Mouse (Mus musculus): Measurements from ENCODE around the gene Nol4l. TPM values are rescaled to one million over a fixed set of nuclear protein-coding genes. Genes with fewer than 3 reads are reported as not detected.

The Nol4l gene
- polyA plus RNA-seq, 1 experiment from 2014 or later, result 17.1 TPM

DNA sequence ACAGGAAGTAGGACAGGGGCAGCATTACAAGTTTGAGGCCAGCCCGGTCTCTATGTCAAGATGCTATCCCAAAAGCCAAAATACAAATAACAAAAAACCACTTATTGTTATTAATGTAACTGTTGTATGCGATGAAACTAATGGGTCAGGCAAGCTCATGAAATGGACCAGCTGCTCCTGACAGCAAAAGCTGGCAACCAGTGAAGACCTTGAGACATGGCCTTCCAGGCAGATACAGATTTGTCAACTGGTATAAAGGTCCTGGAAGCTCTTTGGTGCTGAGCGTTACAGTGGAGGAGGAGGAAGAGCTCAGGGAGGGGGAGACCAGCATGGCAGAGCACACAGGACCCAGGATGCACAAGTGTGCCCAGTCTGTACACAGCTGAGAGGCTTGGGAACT, 82.1 kb downstream of the Nol4l start:
- Histone ChIP-seq H3K4me1 (ENCODE audit: control insufficient read depth, insufficient read depth, low read length) (peaks cover 11% of the 10 kb centered on the region), H3K9ac (ENCODE audit: low read depth, low read length) (no peak overlapping the region), H3K9me3 (ENCODE audit: control insufficient read depth, low read length) (no peaks in the 10 kb centered on the region), H3K4me2 (replicated peaks; ENCODE audit: low read depth, low read length) (no peak overlapping the region), H3K36me3 (ENCODE audit: control insufficient read depth, insufficient read depth, low read length) (no peaks in the 10 kb centered on the region), H3K4me3 (ENCODE audit: low read length) (no peak overlapping the region), H3K27me3 (ENCODE audit: control insufficient read depth, insufficient read depth, low read length) (no peaks in the 10 kb centered on the region), H3K27ac (ENCODE audit: low read depth, low read length) (no peak overlapping the region)
- WGBS, result 80% methylated on average over 3 of the region's 3 CpGs
- ATAC-seq (ENCODE audit: low FRiP score, low TSS enrichment), result no peak

DNA sequence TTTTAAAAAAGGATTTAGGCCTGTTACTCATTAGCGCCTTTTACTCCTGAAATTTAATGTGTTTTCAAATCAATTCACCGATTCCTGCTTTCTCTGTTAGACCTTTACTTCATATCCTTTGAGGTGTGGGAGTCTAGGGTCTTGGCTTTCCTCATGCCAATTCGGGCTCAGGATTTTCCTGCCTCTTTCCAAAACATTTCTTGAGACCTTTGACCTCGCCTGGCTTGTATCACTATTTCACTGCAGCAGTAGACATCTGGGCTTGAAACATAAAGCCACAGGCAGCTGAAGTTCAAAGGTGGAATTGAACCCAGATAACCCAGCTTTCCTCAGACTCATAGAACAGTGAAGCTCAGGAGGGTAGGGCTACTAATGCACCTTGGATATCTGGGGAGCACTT, 83.3 kb downstream of the Nol4l start:
- Histone ChIP-seq H3K9ac (ENCODE audit: low read depth, low read length) (no peak overlapping the region), H3K27me3 (ENCODE audit: control insufficient read depth, insufficient read depth, low read length) (no peaks in the 10 kb centered on the region), H3K4me3 (ENCODE audit: low read length) (no peak overlapping the region), H3K4me1 (ENCODE audit: control insufficient read depth, insufficient read depth, low read length) (peaks cover 23% of the 10 kb centered on the region), H3K9me3 (ENCODE audit: control insufficient read depth, low read length) (no peaks in the 10 kb centered on the region), H3K4me2 (replicated peaks; ENCODE audit: low read depth, low read length) (no peak overlapping the region), H3K36me3 (ENCODE audit: control insufficient read depth, insufficient read depth, low read length) (no peaks in the 10 kb centered on the region), H3K27ac (ENCODE audit: low read depth, low read length) (no peak overlapping the region)
- no peak for ATAC-seq (ENCODE audit: low FRiP score, low TSS enrichment)
- 7% methylated on average over 4 of the region's 4 CpGs for WGBS

DNA sequence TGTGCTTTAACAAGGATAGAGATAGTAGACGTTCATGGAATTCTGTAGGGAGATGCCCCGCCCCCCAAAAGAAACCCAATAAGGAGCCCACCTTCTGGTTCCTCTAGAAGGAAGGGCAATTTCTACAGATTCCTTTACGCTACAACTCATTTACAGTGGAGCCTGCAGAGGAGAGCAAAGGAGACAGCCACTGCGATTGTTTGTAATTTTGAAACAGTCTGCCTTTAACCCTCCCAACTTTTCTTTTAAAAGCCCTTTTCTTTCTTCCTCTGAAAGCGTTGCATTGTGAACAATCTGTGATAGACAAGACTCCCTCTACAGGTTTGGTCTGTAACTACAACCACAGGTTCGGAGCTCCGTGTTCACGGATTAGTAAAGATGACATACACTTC, 83.8 kb downstream of the Nol4l start:
- WGBS, result under 1% methylated on average over 8 of the region's 8 CpGs
- H3K9me3 ChIP-seq (ENCODE audit: control insufficient read depth, low read length), result no peaks in the 10 kb centered on the region
- peaks cover 28% of the 10 kb centered on the region for H3K4me1 ChIP-seq (ENCODE audit: control insufficient read depth, insufficient read depth, low read length)
- H3K4me3 ChIP-seq (ENCODE audit: low read length), result peak overlapping the region; percentile 93
- ATAC-seq (ENCODE audit: low FRiP score, low TSS enrichment), result no peak
- H3K36me3 ChIP-seq (ENCODE audit: control insufficient read depth, insufficient read depth, low read length), result no peaks in the 10 kb centered on the region
- no peak overlapping the region; the same call in 1 of the 2 replicates for H3K27ac ChIP-seq (ENCODE audit: low read depth, low read length)
- H3K9ac ChIP-seq (ENCODE audit: low read depth, low read length), result peak overlapping the region; percentile 84; the same call in 1 of the 2 replicates
- peak overlapping the region; percentile 85 for H3K4me2 ChIP-seq (replicated peaks; ENCODE audit: low read depth, low read length)
- H3K27me3 ChIP-seq (ENCODE audit: control insufficient read depth, insufficient read depth, low read length), result no peaks in the 10 kb centered on the region

DNA sequence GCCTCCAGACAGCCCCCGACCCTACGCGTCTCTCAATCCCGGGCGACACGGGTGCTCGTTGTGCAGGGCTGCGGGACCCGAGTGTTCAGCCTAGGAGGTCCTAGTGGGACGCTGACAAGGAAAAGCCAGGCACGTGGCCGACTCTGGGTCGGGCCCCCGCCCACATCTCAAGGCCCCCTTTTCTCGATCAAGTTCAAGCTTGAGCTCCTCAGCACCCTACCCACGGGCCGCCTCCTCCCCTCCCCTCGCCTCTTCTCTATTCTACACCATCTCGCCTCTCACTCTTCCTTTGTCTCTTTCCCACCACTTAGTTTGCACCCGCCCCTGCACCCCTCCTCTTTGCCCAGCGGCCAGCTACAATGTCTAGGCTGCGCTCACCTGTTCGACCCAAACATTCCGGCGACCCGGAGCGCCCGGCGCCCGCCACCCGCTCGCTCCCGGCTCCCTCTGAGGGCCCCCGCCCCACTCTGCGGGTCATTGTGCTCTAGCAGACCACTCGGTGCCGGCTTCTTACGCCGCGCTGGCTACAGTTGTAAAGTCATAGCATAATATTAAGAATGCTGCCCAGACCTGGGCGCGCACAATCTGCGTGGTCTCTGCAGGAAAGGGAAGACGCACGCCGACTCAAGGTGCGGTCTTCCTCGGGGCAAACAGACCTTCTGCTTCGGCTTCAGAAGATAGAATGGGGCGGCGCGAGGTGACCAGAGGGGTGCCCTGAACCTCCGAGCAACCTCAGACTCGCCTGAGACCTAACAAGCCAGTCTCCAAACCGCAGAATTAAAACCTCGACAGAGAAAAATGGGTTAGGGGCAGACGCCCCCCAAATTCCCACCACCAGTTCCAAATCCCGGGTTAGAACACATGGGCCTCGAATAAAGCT, 84.4 kb downstream of the Nol4l start:
- ATAC-seq (ENCODE audit: low FRiP score, low TSS enrichment), result peak; percentile 58
- H3K36me3 ChIP-seq (ENCODE audit: control insufficient read depth, insufficient read depth, low read length), result no peaks in the 10 kb centered on the region
- H3K4me1 ChIP-seq (ENCODE audit: control insufficient read depth, insufficient read depth, low read length), result peaks cover 34% of the 10 kb centered on the region
- H3K9ac ChIP-seq (ENCODE audit: low read depth, low read length), result peak overlapping the region; percentile 84
- peak overlapping the region; percentile 92 for H3K27ac ChIP-seq (ENCODE audit: low read depth, low read length)
- H3K4me3 ChIP-seq (ENCODE audit: low read length), result peak overlapping the region; percentile 93
- H3K4me2 ChIP-seq (replicated peaks; ENCODE audit: low read depth, low read length), result peak overlapping the region; percentile 85
- no peaks in the 10 kb centered on the region for H3K27me3 ChIP-seq (ENCODE audit: control insufficient read depth, insufficient read depth, low read length)
- no peaks in the 10 kb centered on the region for H3K9me3 ChIP-seq (ENCODE audit: control insufficient read depth, low read length)
- WGBS, result under 1% methylated on average over 59 of the region's 59 CpGs

DNA sequence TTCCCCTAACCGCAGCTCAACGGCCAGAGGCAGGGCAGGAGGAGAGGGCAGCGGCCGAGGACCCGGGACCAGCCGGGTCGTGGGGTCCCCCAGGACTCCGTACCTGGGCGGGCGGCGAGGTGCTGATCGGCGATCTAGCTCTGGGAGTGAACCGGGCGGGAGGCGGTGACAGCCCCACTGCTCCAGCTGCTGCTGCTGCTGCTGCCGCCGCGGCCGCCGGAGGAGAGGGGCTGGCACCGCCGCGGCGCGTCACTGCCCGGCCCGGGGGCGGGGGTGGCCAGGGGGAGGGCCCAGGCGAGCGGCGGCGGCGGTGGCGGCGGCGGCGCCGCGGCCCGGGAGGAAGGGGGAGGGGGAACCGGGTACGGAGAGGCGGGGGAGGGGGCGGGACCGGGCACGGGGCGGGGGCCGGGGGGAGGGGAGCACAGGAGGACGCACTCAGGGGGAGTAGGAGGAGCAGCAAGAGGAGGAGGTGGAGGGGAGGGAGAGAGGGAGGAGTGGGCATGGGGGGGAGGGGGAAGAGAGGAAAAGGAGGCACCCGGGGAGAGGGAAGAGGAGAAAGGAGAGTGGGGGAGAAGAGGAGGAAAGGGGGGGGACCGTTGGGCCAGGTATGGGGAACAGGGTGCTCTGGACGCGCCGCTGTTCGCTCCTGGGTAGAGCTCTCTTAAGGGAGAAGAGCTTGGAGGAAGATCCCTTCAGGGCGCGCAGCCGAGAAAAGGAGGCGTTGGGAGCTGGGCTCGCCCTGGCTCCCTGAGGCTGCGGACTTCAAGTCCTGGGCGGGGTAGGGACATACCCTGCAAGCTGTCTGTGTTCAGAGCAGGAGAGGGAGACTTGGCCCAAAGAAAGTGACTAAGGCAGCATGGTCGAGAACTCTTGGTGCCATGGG, 85.3 kb downstream of the Nol4l start:
- peak; percentile 66 for ATAC-seq (ENCODE audit: low FRiP score, low TSS enrichment)
- peak overlapping the region; percentile 93 for H3K4me3 ChIP-seq (ENCODE audit: low read length)
- 1% methylated on average over 38 of the region's 64 CpGs for WGBS
- peak overlapping the region; percentile 84 for H3K9ac ChIP-seq (ENCODE audit: low read depth, low read length)
- peak overlapping the region; percentile 85 for H3K4me2 ChIP-seq (replicated peaks; ENCODE audit: low read depth, low read length)
- H3K27ac ChIP-seq (ENCODE audit: low read depth, low read length), result peak overlapping the region; percentile 94
- no peaks in the 10 kb centered on the region for H3K36me3 ChIP-seq (ENCODE audit: control insufficient read depth, insufficient read depth, low read length)
- H3K4me1 ChIP-seq (ENCODE audit: control insufficient read depth, insufficient read depth, low read length), result peaks cover 37% of the 10 kb centered on the region
- no peaks in the 10 kb centered on the region for H3K27me3 ChIP-seq (ENCODE audit: control insufficient read depth, insufficient read depth, low read length)
- no peaks in the 10 kb centered on the region for H3K9me3 ChIP-seq (ENCODE audit: control insufficient read depth, low read length)

DNA sequence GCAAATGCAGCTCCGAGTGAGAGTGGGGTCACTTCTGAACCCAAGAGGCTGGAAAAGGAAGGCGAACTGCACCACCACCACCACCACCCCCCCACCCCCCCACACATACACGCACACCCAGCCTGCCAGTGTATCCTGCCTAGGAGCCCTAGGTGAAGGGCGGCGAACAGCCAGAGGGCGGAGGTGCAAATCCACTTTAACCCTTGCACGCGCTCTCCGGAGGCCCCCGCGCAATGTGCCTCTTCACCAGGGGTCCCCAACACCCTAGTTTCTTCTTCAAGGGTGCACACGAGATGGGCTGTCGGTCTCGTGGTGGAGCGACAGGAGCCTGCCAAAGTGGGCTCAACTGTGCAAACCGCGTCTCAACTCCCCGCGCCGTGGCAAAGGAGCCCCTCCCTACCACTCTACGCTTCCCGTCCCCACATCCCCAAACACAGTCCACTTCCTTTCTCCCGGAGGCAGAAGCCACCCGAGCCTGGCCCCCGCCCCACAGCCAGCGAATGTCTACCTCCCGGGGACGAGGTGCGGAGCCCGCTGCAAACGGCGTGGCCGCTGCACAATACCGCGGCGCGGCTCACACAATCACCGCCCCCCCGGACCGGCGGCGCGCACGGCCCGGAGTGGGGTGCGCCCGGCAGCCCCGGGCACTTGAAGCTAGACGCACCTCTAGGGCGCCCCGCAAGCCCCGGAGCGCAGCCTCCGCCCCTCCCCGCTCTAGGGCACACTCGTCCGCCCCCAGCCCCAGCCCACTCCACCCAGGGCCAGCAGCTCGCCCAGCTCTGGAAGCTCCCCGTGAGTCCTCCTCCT, 86.1 kb downstream of the Nol4l start:
- Histone ChIP-seq H3K27ac (ENCODE audit: low read depth, low read length) (peak overlapping the region; percentile 94), H3K4me1 (ENCODE audit: control insufficient read depth, insufficient read depth, low read length) (peaks cover 37% of the 10 kb centered on the region)
- ATAC-seq (ENCODE audit: low FRiP score, low TSS enrichment), result peak; percentile 21

DNA sequence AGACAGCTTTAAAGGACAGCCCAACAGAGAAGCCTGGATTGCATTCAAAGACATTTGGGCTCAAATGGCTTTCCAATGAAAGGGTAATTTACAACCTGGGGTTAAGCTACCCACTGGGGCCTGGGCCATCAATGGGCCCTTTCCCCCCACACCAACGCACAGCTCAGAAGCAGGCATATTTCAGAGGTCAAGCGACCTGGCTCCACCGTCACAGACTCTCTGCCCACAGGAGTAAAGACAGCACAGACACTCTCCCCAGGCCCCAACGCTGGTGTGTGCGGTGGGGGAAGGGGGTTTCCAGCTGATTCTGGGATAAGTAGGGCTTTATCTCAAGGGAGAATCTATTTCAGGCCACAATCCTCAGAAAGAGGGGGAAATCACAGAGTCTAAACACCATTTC, 87.1 kb downstream of the Nol4l start:
- H3K27ac ChIP-seq (ENCODE audit: low read depth, low read length), result peak overlapping the region; percentile 94; the same call in 1 of the 2 replicates
- H3K4me2 ChIP-seq (replicated peaks; ENCODE audit: low read depth, low read length), result peak overlapping the region; percentile 85
- H3K4me3 ChIP-seq (ENCODE audit: low read length), result peak overlapping the region; percentile 93
- WGBS, result 4% methylated on average over 5 of the region's 5 CpGs
- H3K9ac ChIP-seq (ENCODE audit: low read depth, low read length), result peak overlapping the region; percentile 84
- ATAC-seq (ENCODE audit: low FRiP score, low TSS enrichment), result no peak
- H3K36me3 ChIP-seq (ENCODE audit: control insufficient read depth, insufficient read depth, low read length), result no peaks in the 10 kb centered on the region
- no peaks in the 10 kb centered on the region for H3K9me3 ChIP-seq (ENCODE audit: control insufficient read depth, low read length)
- H3K4me1 ChIP-seq (ENCODE audit: control insufficient read depth, insufficient read depth, low read length), result peaks cover 43% of the 10 kb centered on the region
- no peaks in the 10 kb centered on the region for H3K27me3 ChIP-seq (ENCODE audit: control insufficient read depth, insufficient read depth, low read length)

More for the DNA sequence above, 86.1 kb downstream of the Nol4l start:
- peak overlapping the region; percentile 85 for H3K4me2 ChIP-seq (replicated peaks; ENCODE audit: low read depth, low read length)
- WGBS, result 1% methylated on average over 58 of the region's 59 CpGs
- no peaks in the 10 kb centered on the region for H3K27me3 ChIP-seq (ENCODE audit: control insufficient read depth, insufficient read depth, low read length)
- H3K9ac ChIP-seq (ENCODE audit: low read depth, low read length), result peak overlapping the region; percentile 84
- H3K9me3 ChIP-seq (ENCODE audit: control insufficient read depth, low read length), result no peaks in the 10 kb centered on the region
- peak overlapping the region; percentile 93 for H3K4me3 ChIP-seq (ENCODE audit: low read length)
- no peaks in the 10 kb centered on the region for H3K36me3 ChIP-seq (ENCODE audit: control insufficient read depth, insufficient read depth, low read length)

DNA sequence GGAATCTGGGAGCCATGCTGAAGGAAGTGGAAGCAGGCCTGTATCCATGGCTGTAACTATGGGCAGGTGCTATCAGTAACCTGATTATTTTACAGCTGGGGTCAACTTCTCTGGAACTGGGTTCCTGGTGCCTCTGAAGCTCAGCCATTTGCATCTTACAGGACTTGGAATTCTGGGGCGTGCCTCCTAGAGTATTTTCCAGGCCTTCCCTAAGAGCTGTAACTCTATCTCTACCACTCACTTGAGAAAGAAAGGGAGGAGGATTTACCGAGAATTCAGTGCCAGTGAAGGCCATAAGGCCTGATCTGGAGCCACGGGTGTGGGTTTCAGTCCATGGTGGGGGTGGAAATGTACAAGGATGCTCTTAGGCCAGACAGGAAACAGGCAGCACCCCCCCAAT, 88.5 kb downstream of the Nol4l start:
- Histone ChIP-seq H3K4me2 (replicated peaks; ENCODE audit: low read depth, low read length) (peak overlapping the region; percentile 85; the same call in 1 of the 2 replicates), H3K9ac (ENCODE audit: low read depth, low read length) (no peak overlapping the region), H3K27ac (ENCODE audit: low read depth, low read length) (peak overlapping the region; percentile 60; the same call in 1 of the 2 replicates), H3K36me3 (ENCODE audit: control insufficient read depth, insufficient read depth, low read length) (no peaks in the 10 kb centered on the region), H3K4me1 (ENCODE audit: control insufficient read depth, insufficient read depth, low read length) (peaks cover 54% of the 10 kb centered on the region), H3K27me3 (ENCODE audit: control insufficient read depth, insufficient read depth, low read length) (no peaks in the 10 kb centered on the region), H3K4me3 (ENCODE audit: low read length) (no peak overlapping the region), H3K9me3 (ENCODE audit: control insufficient read depth, low read length) (no peaks in the 10 kb centered on the region)
- ATAC-seq (ENCODE audit: low FRiP score, low TSS enrichment), result no peak
- 26% methylated on average over 3 of the region's 3 CpGs for WGBS
